Mouse (Mus musculus) CH12.LX (cell line): ENCODE data around the gene Serpinc1. TPM values are rescaled to one million over a fixed set of nuclear protein-coding genes. Genes with fewer than 3 reads are reported as not detected.

Experiments
- DNase-seq: peaks from one replicate; pipeline ENCODE4 v3.0.0-alpha.2; 2013; ENCODE audit errors: extremely low read depth
- H3K27ac ChIP-seq: 2 replicates; pipeline ENCODE4 v1.5.1; 2012; ENCODE audit warnings: low read depth, mild to moderate bottlenecking, control low read depth, moderate library complexity; ENCODE audit not compliant: insufficient read depth
- H3K27me3 ChIP-seq: replicated peaks from 2 replicates; pipeline ENCODE3; 2012; ENCODE audit warnings: inconsistent platforms
- H3K36me3 ChIP-seq, 2 experiments: replicated peaks in 1 of 2; 2 replicates each; pipeline versions ENCODE3 to v1.6.1; 2012; ENCODE audit warnings: inconsistent platforms in 1 of 2, low read length in 1 of 2, mild to moderate bottlenecking in 1 of 2, mixed read lengths in 1 of 2, moderate library complexity in 1 of 2; ENCODE audit not compliant: control insufficient read depth in 1 of 2, insufficient read depth in 1 of 2
- H3K4me1 ChIP-seq, 2 experiments: 2 replicates each; pipeline ENCODE4 v1.6.1; 2012; ENCODE audit warnings: inconsistent platforms in 1 of 2, moderate library complexity in 1 of 2; ENCODE audit not compliant: insufficient read depth in 2 of 2, control insufficient read depth in 1 of 2
- H3K4me2 ChIP-seq: 2 replicates; pipeline ENCODE4 v1.6.1; 2012; ENCODE audit warnings: low read depth, mild to moderate bottlenecking, control low read depth; ENCODE audit not compliant: poor library complexity, insufficient read depth, severe bottlenecking
- H3K4me3 ChIP-seq, 3 experiments: fragments of 150-350 bp in 1 of 3; sonication (generic) in 1 of 3; replicated peaks in 1 of 3; 2 replicates each; pipeline versions ENCODE3 to v1.5.1; 2011 to 2012; ENCODE audit warnings: low read depth in 2 of 3, low read length in 2 of 3, mild to moderate bottlenecking in 2 of 3, moderate library complexity in 2 of 3, control low read depth in 1 of 3, improper control_type of control experiment in 1 of 3, inconsistent platforms in 1 of 3, mixed read lengths in 1 of 3; ENCODE audit not compliant: poor library complexity in 1 of 3
- H3K79me2 ChIP-seq: replicated peaks from 2 replicates; pipeline ENCODE4 v1.6.1; 2012; ENCODE audit warnings: mild to moderate bottlenecking, moderate library complexity; ENCODE audit not compliant: control insufficient read depth, poor library complexity, insufficient read depth, severe bottlenecking; ENCODE audit errors: extremely low read depth
- H3K9ac ChIP-seq: 2 replicates; pipeline ENCODE4 v1.6.1; 2012; ENCODE audit warnings: low read depth, mild to moderate bottlenecking, control low read depth, moderate library complexity; ENCODE audit not compliant: insufficient read depth
- H3K9me3 ChIP-seq: replicated peaks from 2 replicates; pipeline ENCODE3; 2012; ENCODE audit warnings: low read length, inconsistent platforms, mixed read lengths
- BHLHE40 ChIP-seq: IDR thresholded peaks from 2 replicates; pipeline ENCODE4 v1.6.1; 2011; ENCODE audit warnings: mild to moderate bottlenecking, low read depth, low read length, improper control_type of control experiment
- CHD1 ChIP-seq: IDR thresholded peaks from 2 replicates; pipeline ENCODE4 v1.6.1; 2012; ENCODE audit warnings: low read depth, low read length, improper control_type of control experiment, inconsistent platforms
- CTCF ChIP-seq, 2 experiments: IDR thresholded peaks in 1 of 2; conservative IDR thresholded peaks in 1 of 2; 2 replicates each; pipeline ENCODE4 v1.5.1; 2011 to 2012; ENCODE audit warnings: low read depth in 2 of 2, low read length in 2 of 2, improper control_type of control experiment in 1 of 2, inconsistent platforms in 1 of 2, mild to moderate bottlenecking in 1 of 2, moderate library complexity in 1 of 2
- E2F4 ChIP-seq: IDR thresholded peaks from 2 replicates; pipeline ENCODE4 v1.6.1; 2011; ENCODE audit warnings: low read depth, low read length, improper control_type of control experiment; ENCODE audit not compliant: insufficient replicate concordance
- ELF1 ChIP-seq: IDR thresholded peaks from 2 replicates; pipeline ENCODE4 v1.6.1; 2014; ENCODE audit warnings: low read depth, mild to moderate bottlenecking, inconsistent platforms, low read length, improper control_type of control experiment
- EP300 ChIP-seq: IDR thresholded peaks from 2 replicates; pipeline ENCODE4 v1.6.1; 2011; ENCODE audit warnings: low read length, improper control_type of control experiment
- ETS1 ChIP-seq: conservative IDR thresholded peaks from 2 replicates; pipeline ENCODE4 v1.6.1; 2012; ENCODE audit warnings: low read depth, mild to moderate bottlenecking, inconsistent platforms, low read length, improper control_type of control experiment, moderate library complexity
- GABPA ChIP-seq: IDR thresholded peaks from 2 replicates; pipeline ENCODE4 v1.6.1; 2012; ENCODE audit warnings: low read depth, low read length, improper control_type of control experiment, inconsistent platforms; ENCODE audit not compliant: insufficient replicate concordance
- HCFC1 ChIP-seq: IDR thresholded peaks from 2 replicates; pipeline ENCODE4 v1.6.1; 2012; ENCODE audit warnings: low read depth, mild to moderate bottlenecking, inconsistent platforms, low read length, improper control_type of control experiment
- IRF4 ChIP-seq: IDR thresholded peaks from 2 replicates; pipeline ENCODE4 v1.6.1; 2014; ENCODE audit warnings: low read depth, mild to moderate bottlenecking, inconsistent platforms, low read length, improper control_type of control experiment
- JUN ChIP-seq: IDR thresholded peaks from 2 replicates; pipeline ENCODE4 v1.6.1; 2011; ENCODE audit warnings: low read depth, mild to moderate bottlenecking, low read length, improper control_type of control experiment, moderate library complexity; ENCODE audit not compliant: insufficient read depth
- JUND ChIP-seq: conservative IDR thresholded peaks from 2 replicates; pipeline ENCODE4 v1.6.1; 2011; ENCODE audit warnings: low read depth, low read length, improper control_type of control experiment
- KAT2A ChIP-seq: IDR thresholded peaks from 2 replicates; pipeline ENCODE4 v1.6.1; 2012; ENCODE audit warnings: low read length, improper control_type of control experiment, inconsistent platforms; ENCODE audit not compliant: insufficient replicate concordance
- MAFK ChIP-seq: IDR thresholded peaks from 2 replicates; pipeline ENCODE4 v1.6.1; 2011; ENCODE audit warnings: low read length, improper control_type of control experiment; ENCODE audit not compliant: insufficient replicate concordance
- MAX ChIP-seq: IDR thresholded peaks from 2 replicates; pipeline ENCODE4 v1.6.1; 2011; ENCODE audit warnings: low read length, improper control_type of control experiment
- MAZ ChIP-seq: IDR thresholded peaks from 2 replicates; pipeline ENCODE4 v1.6.1; 2012; ENCODE audit warnings: low read depth, mild to moderate bottlenecking, inconsistent platforms, low read length, improper control_type of control experiment, moderate library complexity
- MEF2A ChIP-seq: IDR thresholded peaks from 2 replicates; pipeline ENCODE4 v1.6.1; 2014; ENCODE audit warnings: low read depth, mild to moderate bottlenecking, inconsistent platforms, low read length, improper control_type of control experiment, borderline replicate concordance
- MXI1 ChIP-seq: IDR thresholded peaks from 2 replicates; pipeline ENCODE4 v1.6.1; 2011; ENCODE audit warnings: mild to moderate bottlenecking, low read depth, low read length, improper control_type of control experiment
- MYC ChIP-seq: IDR thresholded peaks from 2 replicates; pipeline ENCODE4 v1.6.1; 2011; ENCODE audit warnings: low read depth, mild to moderate bottlenecking, improper control_type of control experiment, low read length
- NELFE ChIP-seq: IDR thresholded peaks from 2 replicates; pipeline ENCODE4 v1.6.1; 2011; ENCODE audit warnings: low read depth, low read length, improper control_type of control experiment
- NRF1 ChIP-seq: IDR thresholded peaks from 2 replicates; pipeline ENCODE4 v1.6.1; 2014; ENCODE audit warnings: low read depth, mild to moderate bottlenecking, inconsistent platforms, low read length, improper control_type of control experiment, moderate library complexity
- PAX5 ChIP-seq: IDR thresholded peaks from 2 replicates; pipeline ENCODE4 v1.6.1; 2012; ENCODE audit warnings: low read length, inconsistent platforms, mixed read lengths
- POLR2A ChIP-seq: IDR thresholded peaks from 2 replicates; pipeline ENCODE4 v1.6.1; 2011; ENCODE audit warnings: low read depth, mild to moderate bottlenecking, improper control_type of control experiment, low read length
- POLR2AphosphoS2 ChIP-seq: IDR thresholded peaks from 2 replicates; pipeline ENCODE4 v1.6.1; 2011; ENCODE audit warnings: low read depth, low read length, improper control_type of control experiment
- RAD21 ChIP-seq: IDR thresholded peaks from 2 replicates; pipeline ENCODE4 v1.6.1; 2011; ENCODE audit warnings: low read depth, mild to moderate bottlenecking, low read length, improper control_type of control experiment, moderate library complexity
- RCOR1 ChIP-seq: conservative IDR thresholded peaks from 2 replicates; pipeline ENCODE4 v1.6.1; 2012; ENCODE audit warnings: low read depth, mild to moderate bottlenecking, inconsistent platforms, low read length, improper control_type of control experiment
- SIN3A ChIP-seq: IDR thresholded peaks from 2 replicates; pipeline ENCODE4 v1.6.1; 2012; ENCODE audit warnings: low read length, improper control_type of control experiment, inconsistent platforms
- SMC3 ChIP-seq: IDR thresholded peaks from 2 replicates; pipeline ENCODE4 v1.6.1; 2011; ENCODE audit warnings: low read depth, low read length, improper control_type of control experiment
- TBP ChIP-seq: conservative IDR thresholded peaks from 2 replicates; pipeline ENCODE4 v1.6.1; 2011; ENCODE audit warnings: low read depth, low read length, improper control_type of control experiment
- TCF12 ChIP-seq: IDR thresholded peaks from 2 replicates; pipeline ENCODE4 v1.6.1; 2014; ENCODE audit warnings: low read depth, mild to moderate bottlenecking, inconsistent platforms, low read length, improper control_type of control experiment
- UBTF ChIP-seq: IDR thresholded peaks from 2 replicates; pipeline ENCODE4 v1.6.1; 2012; ENCODE audit warnings: low read depth, mild to moderate bottlenecking, inconsistent platforms, low read length, improper control_type of control experiment, moderate library complexity
- USF1 ChIP-seq: IDR thresholded peaks from 2 replicates; pipeline ENCODE4 v1.6.1; 2014; ENCODE audit warnings: low read depth, mild to moderate bottlenecking, inconsistent platforms, low read length, improper control_type of control experiment
- USF2 ChIP-seq: conservative IDR thresholded peaks from 2 replicates; pipeline ENCODE4 v1.6.1; 2011; ENCODE audit warnings: low read depth, low read length, improper control_type of control experiment
- ZC3H11A ChIP-seq: IDR thresholded peaks from 2 replicates; pipeline ENCODE4 v1.6.1; 2012; ENCODE audit warnings: low read depth, mild to moderate bottlenecking, inconsistent platforms, low read length, improper control_type of control experiment
- ZKSCAN1 ChIP-seq: IDR thresholded peaks from 2 replicates; pipeline ENCODE4 v1.6.1; 2012; ENCODE audit warnings: low read depth, inconsistent platforms, low read length, improper control_type of control experiment, borderline replicate concordance
- ZMIZ1 ChIP-seq: IDR thresholded peaks from 2 replicates; pipeline ENCODE4 v1.6.1; 2012; ENCODE audit warnings: low read depth, mild to moderate bottlenecking, inconsistent platforms, low read length, improper control_type of control experiment
- ZNF384 ChIP-seq: IDR thresholded peaks from 2 replicates; pipeline ENCODE4 v1.6.1; 2012; ENCODE audit warnings: low read depth, low read length, improper control_type of control experiment, inconsistent platforms
- dilution Hi-C: fragments of 300-500 bp; cut with MboI; formaldehyde crosslinking; loops from 2 replicates; pipeline ENCODE4 v1.14.3; 2020; ENCODE audit warnings: low sequenced_read_pairs; ENCODE audit not compliant: extremely low pct_unique_long_range_greater_than_20kb, extremely low pct_ligation_motif_present
- in situ Hi-C: fragments of 300-500 bp; cut with MboI; formaldehyde crosslinking; loops from 3 replicates; pipeline ENCODE4 v1.14.3; 2019; ENCODE audit warnings: low sequenced_read_pairs, low pct_ligation_motif_present, low pct_unique_long_range_greater_than_20kb, mixed read lengths
- polyA plus RNA-seq: library from polyadenylated mRNA; unstranded; fragments of >175 nt; gene quantifications from 2 replicates; pipeline ENCODE4 v1.2.1, GENCODE M21; 2012; ENCODE audit warnings: low read depth; ENCODE audit not compliant: insufficient read length
- total RNA-seq, 2 experiments: library from RNA; depleted of rRNA; stranded (reverse); fragments of 300-350 nt in 1 of 2; fragments of >200 nt in 1 of 2; gene quantifications; 2 replicates each; pipeline ENCODE4 v1.2.3; 2012 to 2014

Serpinc1 gene
- total and polyA plus RNA-seq, 3 experiments, result 149 to 204 (median 202) TPM

DNA sequence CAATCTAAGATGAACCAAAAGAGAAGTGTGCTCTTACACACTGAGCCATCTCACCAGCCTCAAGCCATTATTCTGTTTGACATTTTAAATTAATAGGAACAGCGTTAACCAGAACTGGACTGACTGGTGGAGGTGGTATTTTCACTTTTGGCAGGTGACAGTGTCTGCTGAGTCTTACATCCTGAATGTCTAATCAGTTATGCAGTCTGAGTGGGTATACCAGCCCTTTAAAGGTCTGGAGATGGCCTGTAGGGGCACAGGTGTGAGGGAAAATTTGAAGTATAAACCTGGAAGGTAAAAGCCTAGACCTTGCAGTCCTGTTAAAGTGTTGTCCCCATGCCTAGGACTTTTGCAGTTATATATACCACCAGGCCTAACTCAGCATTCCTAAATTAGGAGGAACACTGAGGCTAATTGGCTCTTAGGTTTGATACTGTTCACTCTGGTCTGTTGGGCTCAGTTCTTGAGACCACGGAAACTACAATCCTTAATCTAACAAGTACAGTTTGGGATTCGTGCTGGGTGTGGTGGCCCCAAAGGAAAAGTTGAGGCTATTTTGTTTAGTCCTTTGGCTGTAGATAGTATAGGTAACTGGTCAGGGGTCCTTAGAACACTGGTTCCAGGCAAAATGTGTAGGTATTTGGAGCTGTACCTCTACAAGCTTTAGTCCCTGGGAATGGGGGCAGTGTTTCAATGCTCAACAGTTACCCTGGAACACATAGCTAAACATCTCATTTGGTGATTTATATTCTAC, 60.8 kb downstream of the Serpinc1 start:
- Histone ChIP-seq H3K36me3 (peaks cover 41 to 69% of the 10 kb centered on the region in 2 experiments), H3K4me1 (peaks cover 0 to 13% of the 10 kb centered on the region in 2 experiments; a peak in 2 of 4 replicates), H3K79me2 (peaks cover 25% of the 10 kb centered on the region), H3K4me2 (peak overlapping the region; percentile 11; the same call in 1 of the 2 replicates), H3K27ac (peak overlapping the region; percentile 58; the same call in 1 of the 2 replicates), H3K9ac (peak overlapping the region; percentile 95), H3K4me3 (peak overlapping the region in 1 of 3 experiments; percentile 35), H3K27me3 (no peaks in the 10 kb centered on the region), H3K9me3 (no peaks in the 10 kb centered on the region)
- no peak for DNase-seq
- dilution Hi-C loops (no loop called here), in situ Hi-C loops (no loop called here)
- peak; percentile 87; the same call in 1 of the 2 replicates for TF ChIP-seq MAZ
- 0 out of 2 replicates have a peak, but pooled peaks have one; percentile 53 for TF ChIP-seq KAT2A
- TF ChIP-seq MYC, result no peak
- TF ChIP-seq USF2, result peak; percentile 36
- TF ChIP-seq TCF12, result no peak
- TF ChIP-seq BHLHE40, result peak; percentile 39; the same call in 1 of the 2 replicates
- peak; percentile 7; the same call in 1 of the 2 replicates for TF ChIP-seq IRF4
- TF ChIP-seq GABPA, result no peak; the same call in 1 of the 2 replicates
- TF ChIP-seq CHD1, result peak; percentile 42
- TF ChIP-seq ZC3H11A, result no peak
- 0 out of 2 replicates have a peak, but pooled peaks have one; percentile 69 for TF ChIP-seq E2F4
- TF ChIP-seq USF1, result no peak
- no peak for TF ChIP-seq RAD21
- TF ChIP-seq NELFE, result peak; percentile 65
- peak; percentile 84 for TF ChIP-seq RCOR1
- no peak for TF ChIP-seq PAX5
- TF ChIP-seq POLR2AphosphoS2, result no peak; the same call in 1 of the 2 replicates
- 0 out of 2 replicates have a peak, but pooled peaks have one; percentile 20 for TF ChIP-seq ZKSCAN1
- TF ChIP-seq JUND, result no peak; the same call in 1 of the 2 replicates
- TF ChIP-seq ZNF384, result no peak
- no peak; the same call in 1 of the 2 replicates for TF ChIP-seq ZMIZ1
- TF ChIP-seq JUN, result no peak
- peak; percentile 31; the same call in 1 of the 2 replicates for TF ChIP-seq HCFC1
- TF ChIP-seq MEF2A, result peak; percentile 9; the same call in 1 of the 2 replicates
- TF ChIP-seq ELF1, result no peak
- TF ChIP-seq NRF1, result no peak
- TF ChIP-seq CTCF (conservative IDR thresholded peaks at IDR 0.05 in 1 of 2, IDR thresholded peaks at IDR 0.05 in 1 of 2; ENCODE audit: low read depth in 2 of 2, low read length in 2 of 2), result 0 out of 4 replicates have a peak, but pooled peaks of 1 of the 2 experiments have one; percentile 7
- TF ChIP-seq SIN3A, result no peak
- TF ChIP-seq MAFK, result peak; percentile 58; the same call in 1 of the 2 replicates
- TF ChIP-seq UBTF, result no peak
- TF ChIP-seq EP300, result no peak
- peak; percentile 31 for TF ChIP-seq POLR2A
- 0 out of 2 replicates have a peak, but pooled peaks have one; percentile 30 for TF ChIP-seq TBP
- peak; percentile 37 for TF ChIP-seq SMC3
- 0 out of 2 replicates have a peak, but pooled peaks have one; percentile 48 for TF ChIP-seq MXI1
- TF ChIP-seq ETS1, result 0 out of 2 replicates have a peak, but pooled peaks have one; percentile 10
- peak; percentile 65; the same call in 1 of the 2 replicates for TF ChIP-seq MAX
